Mouse (Mus musculus) bone marrow macrophage, adult 2 months (primary cell): ENCODE measurements around the gene Grm6. TPM values are rescaled to one million over a fixed set of nuclear protein-coding genes. Genes with fewer than 3 reads are reported as not detected.

Source experiments
- H3K27ac ChIP-seq: 2 replicates; pipeline ENCODE4 v1.5.1; 2012; ENCODE audit warnings: low read depth, low read length; ENCODE audit not compliant: insufficient read depth
- H3K4me1 ChIP-seq: 2 replicates; pipeline ENCODE4 v1.6.1; 2012; ENCODE audit warnings: low read length; ENCODE audit not compliant: control insufficient read depth, insufficient read depth
- H3K4me3 ChIP-seq: 2 replicates; pipeline ENCODE4 v1.5.1; 2012; ENCODE audit warnings: mild to moderate bottlenecking, low read length, moderate library complexity; ENCODE audit not compliant: insufficient read depth
- CTCF ChIP-seq: IDR thresholded peaks from 2 replicates; pipeline ENCODE4 v1.5.1; 2012; ENCODE audit warnings: low read depth, mild to moderate bottlenecking, low read length, moderate library complexity
- polyA plus RNA-seq: library from polyadenylated mRNA; stranded (reverse); fragments of >200 nt; gene quantifications from 2 replicates; pipeline ENCODE4 v1.2.4, GENCODE M21; 2012; ENCODE audit not compliant: missing spikeins, insufficient read depth, insufficient read length

The Grm6 gene
- polyA plus RNA-seq, 1 experiment, result not detected

- no peak overlapping the region for H3K27ac ChIP-seq
- no peaks in the 10 kb centered on the region for H3K4me1 ChIP-seq
- H3K4me3 ChIP-seq, result no peak overlapping the region
- no peak for TF ChIP-seq CTCF
Observed at GRCm38 (mm10) chr11:50914461-50914860, 64.0 kb downstream of the Grm6 start.

Other genes starting within 250 kb of the Grm6 start
- 0.36 and 1.0 TPM in 2 replicates for gene Adamts2, start 248.6 kb upstream of the Grm6 start, polyA plus RNA-seq
- gene Zfp354c, start 23.0 kb upstream of the Grm6 start, polyA plus RNA-seq, result 0.82 and 0.89 TPM in 2 replicates
- not detected in 2 replicates for gene Zfp879, start 9.1 kb upstream of the Grm6 start, polyA plus RNA-seq
- gene Zfp454, start 37.0 kb downstream of the Grm6 start, polyA plus RNA-seq, result not detected in 2 replicates
- 0.80 and 2.0 TPM in 2 replicates for gene Zfp2, start 65.5 kb downstream of the Grm6 start, polyA plus RNA-seq
- gene Zfp354b, start 80.9 kb downstream of the Grm6 start, polyA plus RNA-seq, result not detected in 2 replicates
- gene 4933414I15Rik, start 93.1 kb downstream of the Grm6 start, polyA plus RNA-seq, result not detected in 2 replicates
- gene Prop1, start 103.1 kb downstream of the Grm6 start, polyA plus RNA-seq, result not detected in 2 replicates
- not detected in 2 replicates for gene Olfr1378, start 115.8 kb downstream of the Grm6 start, polyA plus RNA-seq
- not detected in 2 replicates for gene Olfr1377, start 131.3 kb downstream of the Grm6 start, polyA plus RNA-seq
- gene Olfr51, start 152.9 kb downstream of the Grm6 start, polyA plus RNA-seq, result not detected in 2 replicates
- gene Olfr54, start 163.6 kb downstream of the Grm6 start, polyA plus RNA-seq, result not detected in 2 replicates
- gene Olfr1375, start 197.4 kb downstream of the Grm6 start, polyA plus RNA-seq, result not detected in 2 replicates
- not detected in 2 replicates for gene Zfp354a, start 208.6 kb downstream of the Grm6 start, polyA plus RNA-seq